Mouse (Mus musculus): Measurements from ENCODE around the gene Klhl21. TPM values are rescaled to one million over a fixed set of nuclear protein-coding genes. Genes with fewer than 3 reads are reported as not detected.

Klhl21 gene
- total and polyA plus RNA-seq, 2 experiments from 2014 or later, result 3.4 to 8.1 TPM

DNA sequence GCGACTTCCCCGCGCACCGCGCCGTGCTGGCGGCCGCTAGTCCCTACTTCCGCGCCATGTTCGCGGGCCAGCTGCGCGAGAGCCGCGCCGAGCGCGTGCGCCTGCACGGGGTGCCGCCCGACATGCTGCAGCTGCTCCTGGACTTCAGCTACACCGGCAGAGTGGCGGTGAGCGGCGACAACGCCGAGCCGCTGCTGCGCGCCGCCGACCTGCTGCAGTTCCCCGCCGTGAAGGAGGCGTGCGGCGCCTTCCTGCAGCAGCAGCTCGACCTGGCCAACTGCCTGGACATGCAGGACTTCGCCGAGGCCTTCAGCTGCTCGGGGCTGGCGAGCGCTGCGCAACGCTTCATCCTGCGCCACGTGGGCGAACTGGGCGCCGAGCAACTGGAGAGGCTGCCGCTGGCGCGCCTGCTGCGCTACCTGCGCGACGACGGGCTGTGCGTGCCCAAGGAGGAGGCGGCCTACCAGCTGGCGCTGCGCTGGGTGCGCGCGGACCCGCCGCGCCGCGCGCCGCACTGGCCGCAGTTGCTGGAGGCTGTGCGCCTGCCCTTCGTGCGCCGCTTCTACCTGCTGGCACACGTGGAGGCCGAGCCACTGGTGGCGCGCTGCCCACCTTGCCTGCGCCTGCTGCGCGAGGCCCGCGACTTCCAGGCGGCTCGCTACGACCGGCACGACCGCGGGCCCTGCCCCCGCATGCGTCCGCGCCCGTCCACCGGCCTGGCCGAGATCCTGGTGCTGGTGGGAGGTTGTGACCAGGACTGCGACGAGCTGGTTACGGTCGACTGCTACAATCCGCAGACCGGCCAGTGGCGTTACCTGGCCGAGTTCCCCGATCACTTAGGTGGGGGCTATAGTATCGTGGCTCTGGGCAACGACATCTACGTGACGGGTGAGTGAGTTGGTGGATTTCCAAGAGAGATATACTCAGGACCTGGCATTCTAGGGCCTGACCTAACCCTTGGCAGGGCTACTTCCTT is 761 bp downstream of the Klhl21 start:
- Histone ChIP-seq H3K4me3 (ENCODE audit: low read depth, low read length) (peak overlapping the region; percentile 71), H3K4me1 (ENCODE audit: insufficient read depth) (peaks cover 19% of the 10 kb centered on the region; the same call in 1 of the 2 replicates), H3K27ac (ENCODE audit: low read depth, low read length) (peak overlapping the region; percentile 76), H3K36me3 (ENCODE audit: insufficient read depth) (peaks cover 5% of the 10 kb centered on the region), H3K9ac (peak overlapping the region; percentile 58), H3K27me3 (ENCODE audit: insufficient read depth, low read length) (peaks cover 13% of the 10 kb centered on the region), H3K4me2 (ENCODE audit: low read depth) (peak overlapping the region; percentile 100), H3K9me3 (ENCODE audit: low read length) (no peaks in the 10 kb centered on the region)
- DNase-seq, result peak; percentile 68
- no peak for TF ChIP-seq CTCF (IDR thresholded peaks at IDR 0.05; ENCODE audit: low read depth)
- WGBS, result 1% methylated on average over 114 of the region's 115 CpGs
- peak; percentile 81 for ATAC-seq

DNA sequence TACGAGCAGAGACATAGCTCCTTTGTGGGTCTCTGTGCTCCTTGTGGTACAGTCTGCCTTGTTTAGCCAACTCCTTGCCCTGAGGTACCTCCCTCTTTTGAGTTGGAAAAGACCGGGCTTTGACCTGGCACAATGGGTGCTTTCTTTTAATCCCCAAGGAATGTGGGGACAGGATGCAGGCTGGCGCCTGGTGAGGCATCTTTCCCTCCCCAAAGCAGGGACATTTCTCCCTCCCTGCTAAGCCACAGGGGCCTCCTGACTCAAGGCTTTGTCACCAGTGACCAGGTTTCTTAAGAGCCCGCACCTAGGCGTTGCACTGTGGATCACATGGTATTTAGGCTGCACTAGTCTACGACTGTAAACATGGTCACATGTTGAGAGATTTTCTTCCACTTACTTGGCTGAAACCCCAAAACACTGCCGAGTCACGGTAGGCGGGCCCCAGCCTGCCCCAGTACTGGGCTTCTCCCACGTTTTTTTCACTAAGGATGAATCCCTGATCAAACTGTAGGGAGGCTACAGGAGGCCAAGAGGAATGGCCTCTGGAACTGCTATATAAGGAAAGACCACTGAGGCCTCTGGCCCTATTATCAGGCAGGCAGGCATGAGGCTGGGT is 1.6 kb downstream of the Klhl21 start:
- no peak for TF ChIP-seq CTCF (IDR thresholded peaks at IDR 0.05; ENCODE audit: low read depth)
- peaks cover 12% of the 10 kb centered on the region for H3K36me3 ChIP-seq (ENCODE audit: insufficient read depth)
- ATAC-seq (0 out of 2 replicates have a peak, but pooled peaks have one; percentile 17), DNase-seq (no peak)
- H3K4me3 ChIP-seq (ENCODE audit: low read depth, low read length), result peak overlapping the region; percentile 71
- H3K4me1 ChIP-seq (ENCODE audit: insufficient read depth), result peaks cover 19% of the 10 kb centered on the region; the same call in 1 of the 2 replicates
- H3K27me3 ChIP-seq (ENCODE audit: insufficient read depth, low read length), result peaks cover 13% of the 10 kb centered on the region
- H3K9ac ChIP-seq, result peak overlapping the region; percentile 58
- H3K4me2 ChIP-seq (ENCODE audit: low read depth), result peak overlapping the region; percentile 100
- H3K9me3 ChIP-seq (ENCODE audit: low read length), result no peaks in the 10 kb centered on the region
- no peak overlapping the region for H3K27ac ChIP-seq (ENCODE audit: low read depth, low read length)
- 3% methylated on average over 10 of the region's 10 CpGs for WGBS

DNA sequence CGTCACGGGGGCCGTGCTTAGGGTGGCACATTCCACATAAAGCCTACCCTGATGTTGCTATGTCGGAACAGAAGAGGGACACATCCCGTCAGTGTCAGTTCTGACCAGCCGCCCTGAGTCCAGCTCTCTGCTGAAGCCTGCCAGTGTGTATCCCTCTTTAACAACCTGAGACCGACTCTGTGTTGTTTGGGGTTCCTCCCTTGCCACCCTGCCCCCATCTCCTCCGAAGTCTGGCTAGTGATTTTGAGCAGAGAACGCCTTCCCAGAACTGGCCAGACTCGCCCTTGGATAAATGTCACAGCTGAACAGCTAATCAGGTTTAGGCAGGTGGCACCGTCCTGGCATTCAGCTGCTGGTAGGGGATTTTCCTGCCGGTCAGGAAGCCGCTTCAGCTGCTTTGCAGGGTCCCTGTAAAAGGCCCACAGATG is 2.1 kb downstream of the Klhl21 start:
- no peak for DNase-seq
- H3K4me2 ChIP-seq (ENCODE audit: low read depth), result peak overlapping the region; percentile 100
- peaks cover 17% of the 10 kb centered on the region for H3K36me3 ChIP-seq (ENCODE audit: insufficient read depth)
- peak overlapping the region; percentile 58; the same call in 1 of the 2 replicates for H3K9ac ChIP-seq
- peaks cover 19% of the 10 kb centered on the region; the same call in 1 of the 2 replicates for H3K4me1 ChIP-seq (ENCODE audit: insufficient read depth)
- peak overlapping the region; percentile 18; the same call in 1 of the 2 replicates for H3K4me3 ChIP-seq (ENCODE audit: low read depth, low read length)
- no peak for ATAC-seq
- WGBS, result 11% methylated on average over 13 of the region's 13 CpGs
- no peak for TF ChIP-seq CTCF (IDR thresholded peaks at IDR 0.05; ENCODE audit: low read depth)
- H3K27me3 ChIP-seq (ENCODE audit: insufficient read depth, low read length), result peaks cover 13% of the 10 kb centered on the region
- no peak overlapping the region for H3K27ac ChIP-seq (ENCODE audit: low read depth, low read length)
- H3K9me3 ChIP-seq (ENCODE audit: low read length), result no peaks in the 10 kb centered on the region

DNA sequence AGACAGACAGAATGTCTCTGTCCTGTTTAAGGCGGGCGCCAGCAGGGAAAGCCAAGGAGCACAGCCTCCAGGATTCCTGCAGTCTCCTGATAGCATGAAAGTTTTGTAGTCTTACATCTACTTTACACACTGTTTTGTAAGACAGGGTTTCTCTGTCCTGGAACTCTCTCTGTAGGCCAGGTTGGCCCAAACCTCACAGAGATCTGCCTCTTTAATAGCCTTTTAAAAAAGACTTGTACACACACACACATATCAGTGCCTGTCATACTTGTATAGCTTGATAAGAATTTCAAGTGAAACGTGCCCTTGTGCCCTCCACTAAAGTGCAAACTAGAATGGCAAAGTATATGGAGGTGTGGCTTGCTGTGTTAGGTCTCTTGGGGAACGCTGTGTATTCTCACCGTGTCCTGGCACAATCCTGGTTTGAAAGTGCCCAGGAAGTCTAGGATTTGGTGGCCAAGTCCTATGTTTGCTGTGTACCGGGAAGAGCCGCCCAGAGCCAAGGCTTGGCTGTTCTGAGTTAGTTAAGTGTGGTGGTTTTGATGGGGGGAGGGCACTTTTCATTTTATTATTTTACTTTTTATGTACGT is 2.7 kb downstream of the Klhl21 start:
- H3K36me3 ChIP-seq (ENCODE audit: insufficient read depth), result peaks cover 22% of the 10 kb centered on the region
- H3K27me3 ChIP-seq (ENCODE audit: insufficient read depth, low read length), result peaks cover 12% of the 10 kb centered on the region
- H3K4me1 ChIP-seq (ENCODE audit: insufficient read depth), result peaks cover 19% of the 10 kb centered on the region; the same call in 1 of the 2 replicates
- 73% methylated on average over 8 of the region's 8 CpGs for WGBS
- H3K9me3 ChIP-seq (ENCODE audit: low read length), result no peaks in the 10 kb centered on the region
- H3K27ac ChIP-seq (ENCODE audit: low read depth, low read length), result no peak overlapping the region
- DNase-seq, result no peak
- no peak for ATAC-seq
- no peak for TF ChIP-seq CTCF (IDR thresholded peaks at IDR 0.05; ENCODE audit: low read depth)
- peak overlapping the region; percentile 100; the same call in 1 of the 2 replicates for H3K4me2 ChIP-seq (ENCODE audit: low read depth)
- H3K4me3 ChIP-seq (ENCODE audit: low read depth, low read length), result 0 out of 2 replicates have a peak overlapping the region, but pooled peaks have one; percentile 18
- H3K9ac ChIP-seq, result no peak overlapping the region

DNA sequence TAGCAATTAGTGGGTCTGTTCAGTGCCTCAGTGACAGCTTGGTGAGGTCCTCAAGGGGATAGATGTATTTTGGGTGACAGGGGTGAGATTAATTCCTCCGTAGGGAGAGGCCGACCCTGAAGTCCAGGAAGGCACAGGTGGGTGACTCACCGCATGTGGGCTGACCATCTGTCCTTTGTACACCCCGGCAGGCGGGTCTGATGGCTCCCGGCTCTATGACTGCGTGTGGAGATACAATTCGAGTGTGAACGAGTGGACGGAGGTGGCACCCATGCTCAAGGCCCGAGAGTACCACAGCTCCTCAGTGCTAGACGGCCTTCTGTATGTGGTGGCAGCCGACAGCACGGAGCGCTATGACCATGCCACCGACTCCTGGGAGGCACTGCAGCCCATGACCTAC is 3.5 kb downstream of the Klhl21 start:
- H3K4me3 ChIP-seq (ENCODE audit: low read depth, low read length), result no peak overlapping the region
- DNase-seq (no peak), ATAC-seq (no peak)
- H3K9ac ChIP-seq, result no peak overlapping the region
- no peaks in the 10 kb centered on the region for H3K9me3 ChIP-seq (ENCODE audit: low read length)
- H3K4me2 ChIP-seq (ENCODE audit: low read depth), result no peak overlapping the region
- H3K27me3 ChIP-seq (ENCODE audit: insufficient read depth, low read length), result peaks cover 6% of the 10 kb centered on the region; the same call in 1 of the 2 replicates
- H3K27ac ChIP-seq (ENCODE audit: low read depth, low read length), result no peak overlapping the region
- TF ChIP-seq CTCF (IDR thresholded peaks at IDR 0.05; ENCODE audit: low read depth), result no peak
- H3K4me1 ChIP-seq (ENCODE audit: insufficient read depth), result peaks cover 19% of the 10 kb centered on the region; the same call in 1 of the 2 replicates
- WGBS, result 96% methylated on average over 16 of the region's 16 CpGs
- peaks cover 24% of the 10 kb centered on the region for H3K36me3 ChIP-seq (ENCODE audit: insufficient read depth)

DNA sequence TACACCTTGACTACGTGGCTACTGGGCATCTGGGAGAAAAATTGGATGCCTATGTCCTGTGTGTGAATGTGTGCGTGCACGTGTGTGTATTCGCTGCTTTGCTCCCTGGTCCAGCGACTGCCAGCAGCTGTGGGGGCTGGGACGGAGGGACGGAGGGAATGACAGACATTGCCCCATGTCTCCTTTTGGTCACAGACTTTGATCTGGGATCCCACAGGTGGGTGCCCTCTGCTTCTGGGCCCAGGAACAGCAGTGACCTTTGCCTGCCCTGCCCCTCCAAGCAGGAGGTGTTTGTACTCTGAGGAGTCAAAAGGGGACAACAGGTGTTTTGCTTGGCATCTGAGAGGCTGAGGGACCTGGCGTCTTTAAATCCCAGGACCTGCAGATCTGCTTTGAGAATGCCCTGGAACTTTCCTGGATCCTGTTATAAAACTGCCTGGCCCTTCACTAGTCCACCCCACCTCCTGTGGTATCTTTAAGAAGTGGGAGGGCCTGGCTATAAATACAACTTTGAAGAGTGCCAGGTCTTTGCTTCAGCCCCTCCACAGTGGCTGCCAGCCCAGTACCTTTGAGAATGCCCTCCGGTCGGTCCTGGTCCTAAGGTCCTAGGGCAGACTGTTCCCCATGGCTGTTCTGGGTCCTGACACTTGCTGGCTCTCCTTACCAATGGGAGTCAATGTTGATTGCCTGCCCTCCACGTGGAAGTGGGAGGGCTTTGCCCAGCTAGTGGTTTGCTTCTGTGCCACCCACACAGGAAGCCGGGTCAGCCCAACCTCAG is 4.6 kb downstream of the Klhl21 start:
- H3K27ac ChIP-seq (ENCODE audit: low read depth, low read length), result no peak overlapping the region
- TF ChIP-seq CTCF (IDR thresholded peaks at IDR 0.05; ENCODE audit: low read depth), result no peak
- no peak for DNase-seq
- ATAC-seq, result no peak
- no peaks in the 10 kb centered on the region for H3K27me3 ChIP-seq (ENCODE audit: insufficient read depth, low read length)
- H3K9me3 ChIP-seq (ENCODE audit: low read length), result no peaks in the 10 kb centered on the region
- H3K36me3 ChIP-seq (ENCODE audit: insufficient read depth), result peaks cover 28% of the 10 kb centered on the region
- peaks cover 14% of the 10 kb centered on the region; the same call in 1 of the 2 replicates for H3K4me1 ChIP-seq (ENCODE audit: insufficient read depth)
- WGBS, result 86% methylated on average over 12 of the region's 12 CpGs
- H3K4me3 ChIP-seq (ENCODE audit: low read depth, low read length), result no peak overlapping the region
- H3K9ac ChIP-seq, result no peak overlapping the region
- H3K4me2 ChIP-seq (ENCODE audit: low read depth), result no peak overlapping the region

Measured in forebrain, postnatal 0 days (tissue).